Mouse (Mus musculus) kidney, adult 11 months (tissue): ENCODE data around the gene Erbb4.

Experiments
- DNase-seq: peaks from one replicate; pipeline ENCODE4 v3.0.0; 2022

The Erbb4 gene

DNA sequence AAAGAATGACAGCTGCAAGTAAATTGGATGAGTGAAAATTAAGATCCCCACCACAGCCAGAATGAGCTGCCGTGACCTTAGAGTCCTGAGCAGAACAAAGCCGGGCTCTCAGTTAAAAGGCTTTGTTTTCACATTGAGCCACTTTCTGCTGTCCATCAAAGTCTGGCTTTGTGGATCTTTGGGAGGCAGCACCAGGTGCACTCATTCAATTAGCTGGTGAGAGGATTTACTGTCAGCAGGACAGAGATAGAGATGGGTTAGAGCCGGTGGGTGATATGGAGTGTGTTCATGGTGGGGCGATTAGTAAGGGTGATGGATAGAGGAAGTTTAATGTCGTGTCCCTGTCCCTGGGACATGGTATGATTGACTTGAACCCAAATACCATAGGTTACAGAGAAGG is 1060.7 kb downstream of the Erbb4 start:
- DNase-seq = no peak

DNA sequence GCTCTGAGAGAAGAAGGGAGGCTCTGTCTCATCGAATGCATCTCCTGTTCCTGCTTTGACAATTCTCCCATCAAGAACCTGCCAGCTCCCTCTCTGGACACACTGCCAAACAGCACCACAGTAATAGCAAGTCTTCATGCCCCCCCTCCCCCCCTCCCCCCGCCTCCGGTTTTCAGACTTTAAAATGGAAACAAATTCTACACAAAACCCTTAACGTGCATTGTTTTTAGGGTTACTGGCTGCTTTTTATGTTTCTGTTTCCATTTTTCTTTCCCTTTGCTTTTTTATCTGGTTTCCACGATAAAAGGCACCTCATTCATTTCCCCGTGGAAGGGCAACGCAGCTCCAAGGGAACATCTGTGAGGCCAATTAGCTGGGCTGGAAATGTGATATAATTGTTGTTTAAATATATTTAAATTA is 1061.3 kb downstream of the Erbb4 start:
- DNase-seq = no peak

DNA sequence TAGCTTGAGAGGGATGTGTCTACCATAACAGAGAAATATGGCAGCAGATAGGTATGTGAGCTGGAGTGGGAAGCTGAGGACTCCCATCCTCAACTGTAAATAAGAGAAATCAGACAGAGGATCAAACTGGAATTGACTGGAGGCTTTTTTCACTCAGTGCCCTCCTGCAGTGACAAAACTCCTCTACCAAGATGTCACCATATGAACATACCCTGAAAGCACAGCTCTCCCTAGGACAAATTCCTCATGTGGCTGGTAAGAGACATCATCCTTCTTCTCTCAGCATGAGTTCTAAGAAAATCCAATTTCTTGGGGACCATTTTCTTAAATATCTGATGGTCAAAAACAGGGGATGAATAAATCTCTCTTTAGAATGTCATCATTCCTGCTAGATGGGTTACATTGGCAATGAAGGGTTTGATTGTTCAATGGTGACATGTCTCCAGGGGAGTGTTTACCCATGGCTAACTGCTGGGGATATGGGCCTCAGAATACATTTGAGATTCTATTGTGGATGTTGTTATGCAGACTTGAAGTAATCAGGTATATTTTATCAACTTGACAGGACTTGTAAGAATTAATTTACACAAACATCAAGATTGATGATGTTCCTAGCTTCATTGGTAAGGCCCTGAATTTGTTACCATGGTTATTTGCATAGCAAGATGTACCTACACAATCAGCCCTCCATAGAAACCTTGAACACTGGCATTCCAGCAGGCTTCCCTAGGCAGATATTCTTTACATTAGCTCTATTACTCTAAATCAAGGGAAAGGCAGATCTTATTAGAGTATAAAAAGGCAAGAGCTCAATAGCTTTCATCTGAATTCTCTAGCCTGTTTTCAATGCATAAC is 1083.5 kb downstream of the Erbb4 start:
- DNase-seq = no peak

DNA sequence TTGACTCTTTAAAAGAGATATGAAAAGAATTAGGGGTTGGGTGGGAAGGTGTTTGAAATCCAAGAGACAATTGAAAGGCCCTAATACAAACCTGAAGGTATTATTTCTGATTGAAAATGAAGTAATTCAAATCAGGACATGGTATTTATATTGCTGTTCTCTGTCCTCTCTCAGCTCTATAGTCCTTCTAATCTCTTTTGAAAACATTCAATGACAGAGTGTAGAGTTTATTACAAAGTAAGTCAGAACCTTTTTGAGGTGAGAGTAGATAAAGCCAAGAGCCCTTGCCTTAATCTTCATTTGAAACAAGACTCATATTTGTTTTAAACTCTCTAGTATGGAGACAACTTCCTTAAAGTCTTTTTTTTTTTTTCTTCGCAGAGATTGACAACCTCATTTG is 1087.8 kb downstream of the Erbb4 start:
- DNase-seq = no peak

DNA sequence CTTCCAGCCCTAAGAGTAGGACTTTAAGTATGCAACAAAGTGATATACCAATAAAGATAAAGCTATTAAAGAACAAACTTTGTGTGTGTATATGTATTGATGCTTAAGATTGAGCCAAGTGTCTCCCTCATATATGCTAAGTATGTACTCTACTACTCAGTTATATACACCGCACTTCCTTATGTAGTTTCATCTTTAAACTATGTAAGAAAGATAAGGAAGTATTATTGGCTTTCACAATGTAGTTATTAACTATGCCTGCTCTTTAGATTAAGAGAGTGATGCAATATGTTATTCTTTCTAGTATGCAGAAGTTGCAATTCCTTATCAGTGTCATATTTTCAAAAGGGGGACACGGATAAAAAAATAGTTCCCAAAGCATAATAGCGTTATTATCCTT is 1088.2 kb downstream of the Erbb4 start:
- DNase-seq = no peak
